Mouse (Mus musculus): ENCODE measurements around the gene Gpatch11. TPM values are rescaled to one million over a fixed set of nuclear protein-coding genes. Genes with fewer than 3 reads are reported as not detected.
"Not testable (repeated sequence)": the region's sequence is repeated elsewhere in the genome, so short reads cannot be mapped to it uniquely, and the experiment has no call there.

Gene Gpatch11
- 38.3 and 49.0 TPM in 2 replicates for polyA plus RNA-seq (2014; fragmentation: Nextera tagmentation; extraction: Ambion mirVana)

DNA sequence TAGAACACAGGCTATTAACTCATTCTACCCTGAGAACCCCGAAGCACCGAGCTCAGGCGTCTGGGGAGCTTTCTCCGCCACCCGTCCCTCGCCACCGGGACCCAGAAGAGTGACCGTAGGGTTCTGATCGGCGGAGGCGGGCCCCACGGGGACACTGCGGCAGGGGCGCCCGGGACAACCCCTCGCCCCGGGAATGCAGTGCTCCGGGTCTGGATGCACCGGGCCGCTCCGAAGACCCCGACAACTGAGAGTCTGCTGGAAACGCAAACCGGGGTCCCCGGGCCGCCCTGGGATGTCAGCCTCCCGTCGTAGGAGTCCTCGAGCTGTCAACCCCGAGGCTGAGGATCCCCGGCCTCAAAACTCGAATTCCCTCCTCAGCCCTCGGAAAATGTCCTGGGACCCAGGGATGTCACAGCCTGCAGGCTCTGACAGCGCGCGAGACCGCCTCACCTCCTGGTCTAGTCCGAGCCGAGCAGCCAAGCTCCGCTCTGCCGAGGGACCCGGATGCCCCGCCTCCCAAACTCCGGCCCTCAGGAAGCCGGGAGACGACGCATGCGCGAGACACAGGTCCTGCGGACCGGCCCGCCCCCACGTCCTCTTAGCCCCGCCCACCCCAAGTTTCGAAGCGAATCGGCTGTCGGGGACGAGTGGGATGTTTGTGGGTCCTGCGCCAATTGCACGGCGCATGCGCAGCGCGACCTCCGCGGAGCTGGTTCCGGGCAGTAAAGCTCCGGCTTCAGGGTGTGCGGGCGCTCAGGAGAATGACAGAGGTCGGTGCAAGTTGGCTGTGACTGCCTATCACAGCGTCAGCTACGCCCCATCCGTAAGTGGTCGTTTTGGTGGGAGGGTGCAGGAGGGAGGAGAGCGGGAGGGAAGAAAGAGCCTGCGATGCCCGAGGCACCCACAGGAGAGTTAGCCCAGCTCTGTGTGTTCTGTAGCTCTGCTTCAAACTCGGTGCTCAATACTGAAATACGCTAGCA, at the start of gene Gpatch11, which contains the start of gene Heatr5b:
Gene Gpatch11 (plus strand): TSS at position 712 of the 980 bp plus-strand sequence.
Gene Heatr5b (minus strand): TSS at position 509 of the 980 bp plus-strand sequence.
- WGBS: under 1% methylated on average over 81 of the region's 81 CpGs
- Histone ChIP-seq H3K27ac (ENCODE audit: low read depth, low read length) (peak within 1 kb of the TSS; percentile 74), H3K4me2 (ENCODE audit: low read length) (peak within 1 kb of the TSS; percentile 82), H3K4me3 (ENCODE audit: low read depth, low read length) (peak within 1 kb of the TSS; percentile 85), H3K9ac (ENCODE audit: low read length) (peak within 1 kb of the TSS; percentile 86), H3K9me3 (replicated peaks; ENCODE audit: control insufficient read depth, low read length) (no peaks in the 10 kb centered on the region), H3K36me3 (ENCODE audit: control insufficient read depth, insufficient read depth, low read length) (peaks cover 35% of the 10 kb centered on the region), H3K4me1 (ENCODE audit: control insufficient read depth, insufficient read depth, low read length) (0 out of 2 replicates have a peak, but pooled peaks cover 2% of the 10 kb centered on the region), H3K27me3 (replicated peaks; ENCODE audit: control insufficient read depth, insufficient read depth, low read length) (no peaks in the 10 kb centered on the region)
- ATAC-seq: peak; percentile 98
- DNase-seq (ENCODE audit: low spot score): peak; percentile 99

DNA sequence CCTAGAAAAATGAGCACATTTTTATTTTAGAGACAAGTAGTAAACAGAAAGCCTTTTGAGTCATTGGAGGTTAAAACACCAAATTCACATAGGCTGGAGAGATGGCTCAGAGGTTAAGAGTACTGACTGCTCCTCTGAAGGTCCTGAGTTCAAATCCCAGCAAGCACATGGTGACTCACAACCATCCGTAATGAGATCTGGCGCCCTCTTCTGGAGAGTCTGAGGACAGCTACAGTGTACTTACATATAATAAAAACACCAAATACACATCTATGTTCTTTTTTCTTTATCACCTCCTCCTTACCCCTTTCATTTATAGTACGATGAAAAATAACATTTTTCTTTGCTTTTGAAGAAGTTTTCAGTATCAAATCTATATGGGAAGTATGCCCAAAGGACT, 47.1 kb upstream of the Gpatch11 start:
- not testable (repeated sequence) for H3K9ac ChIP-seq (ENCODE audit: low read length); DNase-seq (ENCODE audit: low spot score); H3K4me3 ChIP-seq (ENCODE audit: low read depth, low read length); H3K27me3 ChIP-seq (replicated peaks; ENCODE audit: control insufficient read depth, insufficient read depth, low read length); H3K4me1 ChIP-seq (ENCODE audit: control insufficient read depth, insufficient read depth, low read length); H3K9me3 ChIP-seq (replicated peaks; ENCODE audit: control insufficient read depth, low read length); H3K4me2 ChIP-seq (ENCODE audit: low read length); ATAC-seq; H3K27ac ChIP-seq (ENCODE audit: low read depth, low read length)
- 77% methylated on average over 3 of the region's 3 CpGs for WGBS
- H3K36me3 ChIP-seq (ENCODE audit: control insufficient read depth, insufficient read depth, low read length): peaks cover 30% of the 10 kb centered on the region

GRCm38 (mm10) chr17:78791068-78791689, 44.2 kb upstream of the Gpatch11 start:
- Histone ChIP-seq H3K4me1 (ENCODE audit: control insufficient read depth, insufficient read depth, low read length) (no peaks in the 10 kb centered on the region), H3K36me3 (ENCODE audit: control insufficient read depth, insufficient read depth, low read length) (peaks cover 49% of the 10 kb centered on the region), H3K9ac (ENCODE audit: low read length) (no peak overlapping the region), H3K27me3 (replicated peaks; ENCODE audit: control insufficient read depth, insufficient read depth, low read length) (no peaks in the 10 kb centered on the region), H3K4me2 (ENCODE audit: low read length) (no peak overlapping the region), H3K4me3 (ENCODE audit: low read depth, low read length) (no peak overlapping the region), H3K27ac (ENCODE audit: low read depth, low read length) (no peak overlapping the region), H3K9me3 (replicated peaks; ENCODE audit: control insufficient read depth, low read length) (no peaks in the 10 kb centered on the region)
- ATAC-seq (no peak), DNase-seq (ENCODE audit: low spot score) (no peak)
- WGBS: 76% methylated on average over 7 of the region's 7 CpGs

DNA sequence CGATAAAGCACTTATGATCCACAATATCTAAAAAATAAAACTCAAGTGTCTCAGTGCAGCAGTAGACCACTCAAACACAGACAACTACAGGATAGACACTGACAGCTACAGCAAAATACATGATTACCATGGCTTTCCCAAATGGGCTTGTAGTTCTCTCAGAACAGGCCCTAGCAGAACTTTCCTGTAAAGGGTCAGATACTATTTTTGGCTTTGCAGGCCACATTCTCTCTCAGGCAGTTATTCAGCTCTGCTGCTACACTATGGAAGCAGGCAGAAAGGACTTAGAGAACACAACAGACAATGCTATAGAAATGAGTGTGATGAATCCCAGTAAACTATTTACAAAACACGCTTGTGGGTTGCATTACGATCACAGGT, 43.7 kb upstream of the Gpatch11 start:
- ATAC-seq (no peak), DNase-seq (ENCODE audit: low spot score) (no peak)
- 93% methylated on average over 3 of the region's 3 CpGs for WGBS
- Histone ChIP-seq H3K4me2 (ENCODE audit: low read length) (no peak overlapping the region), H3K4me1 (ENCODE audit: control insufficient read depth, insufficient read depth, low read length) (no peaks in the 10 kb centered on the region), H3K36me3 (ENCODE audit: control insufficient read depth, insufficient read depth, low read length) (peaks cover 54% of the 10 kb centered on the region), H3K27ac (ENCODE audit: low read depth, low read length) (no peak overlapping the region), H3K4me3 (ENCODE audit: low read depth, low read length) (no peak overlapping the region), H3K9ac (ENCODE audit: low read length) (no peak overlapping the region), H3K9me3 (replicated peaks; ENCODE audit: control insufficient read depth, low read length) (no peaks in the 10 kb centered on the region), H3K27me3 (replicated peaks; ENCODE audit: control insufficient read depth, insufficient read depth, low read length) (no peaks in the 10 kb centered on the region)

DNA sequence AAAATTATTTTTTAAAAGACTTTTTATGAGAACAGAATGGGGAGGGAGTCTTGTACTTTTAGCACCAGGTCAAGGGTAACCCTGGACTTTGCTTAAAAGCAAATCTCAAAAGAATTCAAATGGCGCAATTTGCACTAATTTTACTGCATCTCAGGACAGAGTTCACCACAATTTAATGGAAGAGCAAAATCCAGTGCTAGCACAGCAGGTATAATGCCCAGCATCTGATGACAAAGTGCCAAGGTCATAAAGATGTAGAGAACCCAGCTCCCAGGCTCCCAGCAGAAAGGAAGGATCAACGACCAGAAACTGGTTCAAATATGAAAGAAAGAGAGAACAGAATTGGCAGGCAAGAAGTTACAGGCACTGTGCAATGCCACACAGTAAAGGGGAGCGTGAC, 43.2 kb upstream of the Gpatch11 start:
- Histone ChIP-seq H3K36me3 (ENCODE audit: control insufficient read depth, insufficient read depth, low read length) (peaks cover 57% of the 10 kb centered on the region), H3K9me3 (replicated peaks; ENCODE audit: control insufficient read depth, low read length) (no peaks in the 10 kb centered on the region), H3K4me1 (ENCODE audit: control insufficient read depth, insufficient read depth, low read length) (no peaks in the 10 kb centered on the region), H3K27me3 (replicated peaks; ENCODE audit: control insufficient read depth, insufficient read depth, low read length) (no peaks in the 10 kb centered on the region), H3K9ac (ENCODE audit: low read length) (no peak overlapping the region), H3K4me3 (ENCODE audit: low read depth, low read length) (no peak overlapping the region), H3K27ac (ENCODE audit: low read depth, low read length) (no peak overlapping the region), H3K4me2 (ENCODE audit: low read length) (no peak overlapping the region)
- ATAC-seq: no peak
- no peak for DNase-seq (ENCODE audit: low spot score)
- 84% methylated on average over 3 of the region's 3 CpGs for WGBS

- no peaks in the 10 kb centered on the region for H3K27me3 ChIP-seq (replicated peaks; ENCODE audit: control insufficient read depth, insufficient read depth, low read length)
- H3K36me3 ChIP-seq (ENCODE audit: control insufficient read depth, insufficient read depth, low read length): peaks cover 76% of the 10 kb centered on the region
- H3K9me3 ChIP-seq (replicated peaks; ENCODE audit: control insufficient read depth, low read length): no peaks in the 10 kb centered on the region
- WGBS: 80% methylated on average over 5 of the region's 5 CpGs
- ATAC-seq (no peak), DNase-seq (ENCODE audit: low spot score) (no peak)
- no peak overlapping the region for H3K4me2 ChIP-seq (ENCODE audit: low read length)
- no peak overlapping the region for H3K27ac ChIP-seq (ENCODE audit: low read depth, low read length)
- H3K4me1 ChIP-seq (ENCODE audit: control insufficient read depth, insufficient read depth, low read length): no peaks in the 10 kb centered on the region
- H3K9ac ChIP-seq (ENCODE audit: low read length): no peak overlapping the region
- no peak overlapping the region for H3K4me3 ChIP-seq (ENCODE audit: low read depth, low read length)
Observed at GRCm38 (mm10) chr17:78794390-78794789, 41.0 kb upstream of the Gpatch11 start.

DNA sequence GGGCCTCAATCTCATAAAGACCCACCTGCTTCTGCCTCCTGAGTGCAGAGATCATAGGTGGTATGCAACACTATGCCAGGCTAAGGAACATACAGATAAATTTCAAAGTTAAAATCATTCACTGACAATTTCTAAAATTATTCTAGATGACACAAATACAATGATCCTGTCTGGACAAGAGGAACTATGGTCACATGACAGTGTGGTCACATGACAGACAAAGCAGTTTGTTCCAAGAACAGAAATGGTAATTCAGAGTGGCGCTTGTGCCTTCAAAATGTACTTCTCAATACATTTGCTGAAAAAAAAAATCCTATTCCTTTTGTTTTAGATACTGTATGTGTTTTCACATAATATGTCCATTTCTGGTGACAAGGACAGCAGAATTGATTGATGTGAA, 38.1 kb upstream of the Gpatch11 start:
- WGBS: 86% methylated on average over 1 of the region's 1 CpGs
- no peak for ATAC-seq
- peaks cover 78% of the 10 kb centered on the region for H3K36me3 ChIP-seq (ENCODE audit: control insufficient read depth, insufficient read depth, low read length)

GRCm38 (mm10) chr17:78809019-78809418, 26.3 kb upstream of the Gpatch11 start:
- Histone ChIP-seq H3K9ac (ENCODE audit: low read length) (no peak overlapping the region), H3K4me1 (ENCODE audit: control insufficient read depth, insufficient read depth, low read length) (no peaks in the 10 kb centered on the region), H3K27ac (ENCODE audit: low read depth, low read length) (no peak overlapping the region), H3K4me3 (ENCODE audit: low read depth, low read length) (no peak overlapping the region), H3K27me3 (replicated peaks; ENCODE audit: control insufficient read depth, insufficient read depth, low read length) (no peaks in the 10 kb centered on the region), H3K9me3 (replicated peaks; ENCODE audit: control insufficient read depth, low read length) (no peaks in the 10 kb centered on the region), H3K4me2 (ENCODE audit: low read length) (no peak overlapping the region), H3K36me3 (ENCODE audit: control insufficient read depth, insufficient read depth, low read length) (peaks cover 48% of the 10 kb centered on the region)
- peak; percentile 52 for DNase-seq (ENCODE audit: low spot score)
- ATAC-seq: peak; percentile 46; the same call in 1 of the 2 replicates

More for the DNA sequence above, 38.1 kb upstream of the Gpatch11 start:
- Histone ChIP-seq H3K27ac (ENCODE audit: low read depth, low read length) (no peak overlapping the region), H3K9ac (ENCODE audit: low read length) (no peak overlapping the region), H3K9me3 (replicated peaks; ENCODE audit: control insufficient read depth, low read length) (no peaks in the 10 kb centered on the region), H3K27me3 (replicated peaks; ENCODE audit: control insufficient read depth, insufficient read depth, low read length) (no peaks in the 10 kb centered on the region), H3K4me3 (ENCODE audit: low read depth, low read length) (no peak overlapping the region), H3K4me2 (ENCODE audit: low read length) (no peak overlapping the region), H3K4me1 (ENCODE audit: control insufficient read depth, insufficient read depth, low read length) (no peaks in the 10 kb centered on the region)
- DNase-seq (ENCODE audit: low spot score): no peak
